Mouse (Mus musculus) bone marrow, adult 2 months (tissue): ENCODE measurements at regions not wholly inside any gene's neighbourhood (a gene's known extent, or its start where the extent isn't known, plus 50 kb on each side); places are given as distances from the start of the nearest gene placed in this dataset.
A peak's percentile ranks its signal among the peaks of the same experiment; 100 is the strongest.
"Not testable (repeated sequence)": the region's sequence is repeated elsewhere in the genome, so short reads cannot be mapped to it uniquely, and the experiment has no call there.

Experiments
- H3K27ac ChIP-seq: fragments of 200-500 bp; 2 replicates; pipeline ENCODE4 v1.5.1; 2012; ENCODE audit warnings: low read depth, mild to moderate bottlenecking, control low read depth, inconsistent platforms, low read length; ENCODE audit not compliant: control insufficient read depth, poor library complexity, insufficient read depth
- H3K4me1 ChIP-seq: fragments of 200-500 bp; 2 replicates; pipeline ENCODE4 v1.6.1; 2011; ENCODE audit warnings: low read length; ENCODE audit not compliant: control insufficient read depth, insufficient read depth
- H3K4me3 ChIP-seq: fragments of 200-500 bp; replicated peaks from 2 replicates; pipeline ENCODE3; 2011; ENCODE audit warnings: mild to moderate bottlenecking, low read depth, low read length, control low read depth; ENCODE audit not compliant: control insufficient read depth
- CTCF ChIP-seq: fragments of 200-500 bp; IDR thresholded peaks from 2 replicates; pipeline ENCODE4 v1.5.1; 2011; ENCODE audit warnings: low read length, control low read depth; ENCODE audit not compliant: control insufficient read depth, insufficient read depth
- POLR2A ChIP-seq: fragments of 200-500 bp; IDR thresholded peaks from 2 replicates; pipeline ENCODE4 v1.6.1; 2011; ENCODE audit warnings: low read depth, mild to moderate bottlenecking, control low read depth, low read length, borderline replicate concordance; ENCODE audit not compliant: control insufficient read depth
- WGBS: fragments of 180-500 bp; shearing (Covaris S2); methylation state at CpG from one replicate; pipeline ENCODE4 v1.1.7; 2018; 5-methylcytosine and 5-hydroxymethylcytosine counted together

DNA sequence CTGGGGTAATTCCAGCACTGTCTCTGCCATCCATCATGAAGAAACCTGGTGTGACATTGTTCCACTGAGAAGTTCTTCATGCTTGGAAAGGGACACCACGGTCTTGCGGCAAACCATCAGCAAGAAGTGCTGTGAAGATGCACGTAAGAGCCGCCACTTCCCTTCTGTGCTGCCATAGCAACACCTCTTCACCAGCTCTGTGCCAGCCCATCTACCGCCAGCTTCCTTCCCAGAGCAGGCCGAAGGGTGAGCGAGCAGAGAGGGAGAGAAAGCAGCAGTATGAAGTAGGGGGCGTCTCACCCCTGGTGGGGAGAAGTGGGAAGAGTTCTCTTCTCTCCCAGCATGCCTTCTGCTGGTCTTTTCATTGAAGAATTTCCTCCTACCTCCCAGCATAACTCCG is 84.8 kb upstream of the Zfp637 start:
- H3K4me1 ChIP-seq: no peaks in the 10 kb centered on the region
- TF ChIP-seq POLR2A (no peak), CTCF (no peak)
- 7% methylated on average over 9 of the region's 9 CpGs for WGBS
- H3K4me3 ChIP-seq: no peak overlapping the region
- H3K27ac ChIP-seq: no peak overlapping the region

GRCm38 (mm10) chr6:117758516-117758915 is 82.5 kb upstream of the Zfp637 start:
- 14% methylated on average over 6 of the region's 6 CpGs for WGBS
- peak; percentile 41 for TF ChIP-seq CTCF
- H3K27ac ChIP-seq, H3K4me3 ChIP-seq, H3K4me1 ChIP-seq: not testable (repeated sequence)

DNA sequence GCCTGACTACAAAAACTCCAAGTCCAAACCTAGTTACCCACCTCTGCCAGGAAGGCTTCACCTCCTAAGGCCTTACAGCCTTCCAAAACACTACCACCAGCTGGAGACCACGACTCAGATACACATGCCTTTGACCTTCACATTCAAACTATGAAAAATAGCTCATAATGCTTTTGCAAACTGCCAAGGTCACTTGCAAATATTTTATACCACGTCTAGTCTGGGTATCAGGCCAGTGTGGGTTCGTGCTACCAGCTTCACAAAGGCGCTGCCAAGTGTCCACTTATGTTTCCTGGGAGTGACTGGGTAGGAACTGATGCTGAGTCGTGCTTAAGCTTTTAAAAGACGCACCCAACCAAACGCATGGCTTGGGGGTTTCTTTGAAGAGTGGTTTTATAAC is 69.5 kb upstream of the Zfp637 start:
- no peak overlapping the region for H3K4me3 ChIP-seq
- H3K27ac ChIP-seq: no peak overlapping the region
- H3K4me1 ChIP-seq: no peaks in the 10 kb centered on the region
- TF ChIP-seq POLR2A (no peak), CTCF (no peak)
- WGBS: 64% methylated on average over 7 of the region's 7 CpGs

DNA sequence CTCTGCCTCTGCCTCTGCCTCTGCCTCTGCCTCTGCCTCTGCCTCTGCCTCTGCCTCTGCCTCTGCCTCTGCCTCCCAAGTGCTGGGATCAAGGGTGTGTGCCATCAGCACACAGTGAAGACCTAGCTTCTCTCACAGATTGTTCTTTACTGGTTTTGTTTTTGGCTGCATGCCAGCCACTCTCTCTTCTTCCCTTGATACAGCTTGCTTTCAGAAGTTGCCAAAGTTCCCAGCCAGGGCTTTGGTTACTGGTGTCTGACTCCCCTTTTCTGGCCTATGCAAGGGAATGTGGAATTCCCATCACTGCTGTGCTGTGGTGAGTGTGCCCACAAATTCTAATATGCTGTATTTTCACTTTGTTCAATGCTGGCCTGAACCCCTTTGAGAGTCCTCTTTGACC is 68.6 kb upstream of the Zfp637 start:
- H3K4me1 ChIP-seq: no peaks in the 10 kb centered on the region
- H3K27ac ChIP-seq: no peak overlapping the region
- TF ChIP-seq CTCF: no peak
- TF ChIP-seq POLR2A: no peak
- no peak overlapping the region for H3K4me3 ChIP-seq

GRCm38 (mm10) chr6:117775304-117776050 is 65.5 kb upstream of the Zfp637 start:
- 73% methylated on average over 11 of the region's 11 CpGs for WGBS
- Histone ChIP-seq H3K27ac (no peak overlapping the region), H3K4me3 (no peak overlapping the region), H3K4me1 (no peaks in the 10 kb centered on the region)
- TF ChIP-seq POLR2A (no peak), CTCF (no peak)

DNA sequence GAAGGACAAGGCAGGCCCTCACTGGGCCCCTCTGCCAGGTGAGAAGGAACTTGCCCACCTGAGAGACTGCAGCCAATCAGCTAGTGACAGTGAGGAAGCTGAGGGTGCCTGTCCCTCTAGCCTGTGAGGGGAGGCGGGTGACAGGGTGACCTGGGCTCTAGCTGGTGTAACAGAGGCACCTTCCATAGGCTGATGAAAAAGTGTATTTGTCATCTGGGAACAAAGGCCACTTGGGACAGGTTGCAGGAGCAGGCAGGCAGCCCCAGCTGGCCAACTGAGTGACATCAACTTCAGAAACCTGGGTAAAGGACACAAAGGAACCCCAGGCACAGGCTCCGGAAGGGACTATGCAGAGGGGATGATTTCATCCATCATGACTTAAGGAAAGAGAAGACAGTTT is 63.0 kb upstream of the Zfp637 start:
- Histone ChIP-seq H3K4me1 (no peaks in the 10 kb centered on the region), H3K4me3 (no peak overlapping the region), H3K27ac (no peak overlapping the region)
- TF ChIP-seq POLR2A (no peak), CTCF (no peak)
- 40% methylated on average over 2 of the region's 2 CpGs for WGBS

DNA sequence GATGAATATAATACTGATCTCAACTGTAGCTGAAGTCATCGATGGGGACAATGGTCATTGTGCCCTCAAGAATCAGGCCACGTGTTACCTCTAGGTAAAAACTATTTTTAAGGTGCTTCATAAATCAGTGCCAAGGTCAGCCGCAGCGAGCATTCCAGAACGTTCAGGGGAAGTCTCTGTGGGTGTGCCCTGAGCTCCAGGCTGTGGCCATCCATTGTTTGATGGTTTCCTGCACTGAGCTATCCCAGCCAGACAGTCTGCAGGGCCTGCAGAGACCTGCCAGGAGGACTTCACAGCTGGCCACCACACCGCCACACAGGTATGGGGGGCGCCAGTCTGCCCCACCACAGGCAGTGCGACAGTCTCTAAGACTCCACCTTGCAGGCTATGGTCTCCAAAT is 62.5 kb upstream of the Zfp637 start:
- 27% methylated on average over 8 of the region's 8 CpGs for WGBS
- TF ChIP-seq POLR2A (no peak), CTCF (no peak)
- H3K27ac ChIP-seq: no peak overlapping the region

DNA sequence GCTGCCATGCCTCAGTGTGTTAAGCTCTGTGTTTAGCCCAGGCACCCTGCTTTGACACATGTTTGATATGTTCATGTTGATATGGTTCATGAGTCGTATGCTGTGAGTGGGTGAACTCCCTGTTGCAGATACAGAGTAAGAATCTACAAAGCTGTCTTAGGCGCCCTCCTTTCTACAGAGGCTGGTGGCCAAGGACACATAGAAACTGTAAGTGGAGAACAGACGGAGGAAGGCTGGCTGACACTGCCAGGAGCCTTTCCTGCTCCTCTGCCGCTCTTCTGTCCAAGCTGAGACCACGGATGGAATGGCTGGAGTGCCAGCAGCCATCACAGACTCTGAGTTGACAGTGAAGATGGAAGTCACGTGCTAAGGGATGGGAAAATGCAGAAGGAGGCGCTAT is 62.0 kb upstream of the Zfp637 start:
- Histone ChIP-seq H3K4me1 (no peaks in the 10 kb centered on the region), H3K4me3 (no peak overlapping the region), H3K27ac (no peak overlapping the region)
- TF ChIP-seq CTCF (no peak), POLR2A (no peak)
- 69% methylated on average over 7 of the region's 7 CpGs for WGBS

More for the DNA sequence above, 62.5 kb upstream of the Zfp637 start:
- Histone ChIP-seq H3K4me3 (no peak overlapping the region), H3K4me1 (no peaks in the 10 kb centered on the region)
